Mouse (Mus musculus): ENCODE results near the gene Cx3cr1.

The Cx3cr1 gene

GRCm38 (mm10) chr9:119899446-119899845, 170.2 kb downstream of the Cx3cr1 start:
- no peak for DNase-seq (ENCODE audit: inconsistent age in 2 of 2, low spot score in 1 of 2)

GRCm38 (mm10) chr9:119895040-119895721, 174.5 kb downstream of the Cx3cr1 start:
- no peak for DNase-seq (ENCODE audit: inconsistent age in 2 of 2, low spot score in 1 of 2)

GRCm38 (mm10) chr9:119894339-119895009, 175.2 kb downstream of the Cx3cr1 start, which contains the start of gene Wdr48:
Gene Wdr48, plus strand, starts transcription at chr9:119894878.
- DNase-seq (ENCODE audit: inconsistent age in 2 of 2, low spot score in 1 of 2) = peak; percentile 97 to 99

GRCm38 (mm10) chr9:119893881-119894280, 175.8 kb downstream of the Cx3cr1 start:
- DNase-seq (ENCODE audit: inconsistent age in 2 of 2, low spot score in 1 of 2) = no peak

GRCm38 (mm10) chr9:119890692-119891091, 179.0 kb downstream of the Cx3cr1 start:
- DNase-seq (ENCODE audit: inconsistent age in 2 of 2, low spot score in 1 of 2) = peak in 1 of 2 experiments; percentile 63

- no peak for DNase-seq (ENCODE audit: inconsistent age in 2 of 2, low spot score in 1 of 2)
Observed at GRCm38 (mm10) chr9:119889446-119889845, 180.2 kb downstream of the Cx3cr1 start.

GRCm38 (mm10) chr9:119888843-119889246, 180.8 kb downstream of the Cx3cr1 start:
- no peak for DNase-seq (ENCODE audit: inconsistent age in 2 of 2, low spot score in 1 of 2)

GRCm38 (mm10) chr9:119887144-119887901, 182.4 kb downstream of the Cx3cr1 start:
- no peak for DNase-seq (ENCODE audit: inconsistent age in 2 of 2, low spot score in 1 of 2)

GRCm38 (mm10) chr9:119854170-119854569, 215.5 kb downstream of the Cx3cr1 start:
- DNase-seq (ENCODE audit: inconsistent age in 2 of 2, low spot score in 1 of 2) = no peak

GRCm38 (mm10) chr9:119853071-119853846, 216.4 kb downstream of the Cx3cr1 start:
- DNase-seq (ENCODE audit: inconsistent age in 2 of 2, low spot score in 1 of 2) = no peak

- no peak for DNase-seq (ENCODE audit: inconsistent age in 2 of 2, low spot score in 1 of 2)
Observed at GRCm38 (mm10) chr9:119852347-119853030, 217.2 kb downstream of the Cx3cr1 start.

Measured in adrenal gland, adult (tissue).